Mouse (Mus musculus): ENCODE data around the gene Sf3b6. TPM values are rescaled to one million over a fixed set of nuclear protein-coding genes. Genes with fewer than 3 reads are reported as not detected.

Gene Sf3b6
- 112 to 144 TPM (median 136 TPM) in 4 replicates for total RNA-seq (2023; ENCODE audit: inconsistent age)

GRCm38 (mm10) chr12:4817361-4818101 is at the start of gene Sf3b6:
Gene Sf3b6 (plus strand): TSS chr12:4817544.

GRCm38 (mm10) chr12:4768492-4769332 is 48.6 kb upstream of the Sf3b6 start, which contains the start of the genes Pfn4 and Fam228b:
Gene Pfn4 (plus strand): TSS chr12:4769022.
Gene Fam228b (minus strand): TSS chr12:4769267.

GRCm38 (mm10) chr12:4841392-4841887 is 24.1 kb downstream of the Sf3b6 start, which contains the start of gene Fkbp1b:
Gene Fkbp1b (minus strand): TSS chr12:4841591.

GRCm38 (mm10) chr12:4842890-4843597 is 25.7 kb downstream of the Sf3b6 start, which contains the start of gene Wdcp:
Gene Wdcp (plus strand): TSS chr12:4843303.

GRCm38 (mm10) chr12:4874161-4874927 is 57.0 kb downstream of the Sf3b6 start, which contains the start of gene Mfsd2b:
Gene Mfsd2b (minus strand): TSS chr12:4874359.

Other genes starting within 250 kb of the Sf3b6 start
- 338 to 358 TPM (median 344 TPM) in 4 replicates for gene Itsn2, start 224.9 kb upstream of the Sf3b6 start, total RNA-seq (2023; ENCODE audit: inconsistent age)
- gene Gm3625, start 224.6 kb upstream of the Sf3b6 start, total RNA-seq (2023; ENCODE audit: inconsistent age) = not detected in 4 replicates
- gene Fam228a, start 79.1 kb upstream of the Sf3b6 start, total RNA-seq (2023; ENCODE audit: inconsistent age) = 0.32 to 0.63 TPM in 2 of 4 replicates, not detected in the others
- 1.2 to 1.7 TPM (median 1.6 TPM) in 4 replicates for gene Pfn4, start 48.5 kb upstream of the Sf3b6 start, total RNA-seq (2023; ENCODE audit: inconsistent age)
- gene Fam228b, start 48.3 kb upstream of the Sf3b6 start, total RNA-seq (2023; ENCODE audit: inconsistent age) = 2.2 to 12.0 TPM (median 6.7 TPM) in 4 replicates
- gene Fkbp1b, start 24.0 kb downstream of the Sf3b6 start, total RNA-seq (2023; ENCODE audit: inconsistent age) = not detected in 4 replicates
- 12.7 to 15.1 TPM (median 13.5 TPM) in 4 replicates for gene Wdcp, start 25.8 kb downstream of the Sf3b6 start, total RNA-seq (2023; ENCODE audit: inconsistent age)
- 2.0 to 3.4 TPM (median 2.2 TPM) in 4 replicates for gene Mfsd2b, start 56.8 kb downstream of the Sf3b6 start, total RNA-seq (2023; ENCODE audit: inconsistent age)
- gene Ubxn2a, start 90.2 kb downstream of the Sf3b6 start, total RNA-seq (2023; ENCODE audit: inconsistent age) = 21.1 to 25.8 TPM (median 23.9 TPM) in 4 replicates
- gene Atad2b, start 99.8 kb downstream of the Sf3b6 start, total RNA-seq (2023; ENCODE audit: inconsistent age) = 73.2 to 86.9 TPM (median 81.8 TPM) in 4 replicates